Mouse (Mus musculus) adrenal gland, postnatal 14 days (tissue): ENCODE data around the gene Ppp2r5e. TPM values are rescaled to one million over a fixed set of nuclear protein-coding genes. Genes with fewer than 3 reads are reported as not detected.
"Not testable (repeated sequence)": the region's sequence is repeated elsewhere in the genome, so short reads cannot be mapped to it uniquely, and the experiment has no call there.

Source experiments
- DNase-seq: peaks from one replicate; pipeline ENCODE4 v3.0.0; 2021; ENCODE audit warnings: mixed read lengths
- total RNA-seq: library from RNA; stranded (reverse); gene quantifications from 2 replicates; pipeline ENCODE4 v1.2.3, GENCODE M21; 2021

Gene Ppp2r5e
- total RNA-seq, 1 experiment from 2014 or later, result 47.5 TPM

- no peak for DNase-seq
Measured at GRCm38 (mm10) chr12:75486568-75487286, 109.3 kb downstream of the Ppp2r5e start.

- no peak for DNase-seq
Measured at GRCm38 (mm10) chr12:75482781-75483180, 113.3 kb downstream of the Ppp2r5e start.

- no peak for DNase-seq
Measured at GRCm38 (mm10) chr12:75482015-75482414, 114.0 kb downstream of the Ppp2r5e start.

GRCm38 (mm10) chr12:75480031-75480430 is 116.0 kb downstream of the Ppp2r5e start:
- DNase-seq, result no peak

- DNase-seq, result no peak
Measured at GRCm38 (mm10) chr12:75479375-75479898, 116.6 kb downstream of the Ppp2r5e start.

GRCm38 (mm10) chr12:75478596-75478995 is 117.4 kb downstream of the Ppp2r5e start:
- DNase-seq, result no peak

- DNase-seq, result peak; percentile 27
Measured at GRCm38 (mm10) chr12:75478117-75478516, 117.9 kb downstream of the Ppp2r5e start.

- DNase-seq, result no peak
Measured at GRCm38 (mm10) chr12:75473021-75473420, 123.0 kb downstream of the Ppp2r5e start.

GRCm38 (mm10) chr12:75472107-75472506 is 123.9 kb downstream of the Ppp2r5e start:
- no peak for DNase-seq

- no peak for DNase-seq
Measured at GRCm38 (mm10) chr12:75467814-75468213, 128.2 kb downstream of the Ppp2r5e start.

- no peak for DNase-seq
Measured at GRCm38 (mm10) chr12:75467127-75467526, 128.9 kb downstream of the Ppp2r5e start.

GRCm38 (mm10) chr12:75466206-75466605 is 129.8 kb downstream of the Ppp2r5e start:
- DNase-seq, result no peak

GRCm38 (mm10) chr12:75464016-75464769 is 131.9 kb downstream of the Ppp2r5e start:
- DNase-seq, result peak; percentile 62

GRCm38 (mm10) chr12:75460561-75460960 is 135.5 kb downstream of the Ppp2r5e start:
- DNase-seq, result no peak

- peak; percentile 57 for DNase-seq
Measured at GRCm38 (mm10) chr12:75459656-75460055, 136.4 kb downstream of the Ppp2r5e start.

GRCm38 (mm10) chr12:75453441-75453840 is 142.6 kb downstream of the Ppp2r5e start:
- DNase-seq, result no peak

GRCm38 (mm10) chr12:75453027-75453426 is 143.0 kb downstream of the Ppp2r5e start:
- DNase-seq, result peak; percentile 59

GRCm38 (mm10) chr12:75450592-75450991 is 145.5 kb downstream of the Ppp2r5e start:
- no peak for DNase-seq

- DNase-seq, result no peak
Measured at GRCm38 (mm10) chr12:75450011-75450410, 146.0 kb downstream of the Ppp2r5e start.

- no peak for DNase-seq
Measured at GRCm38 (mm10) chr12:75449475-75449966, 146.5 kb downstream of the Ppp2r5e start.

- DNase-seq, result peak; percentile 32
Measured at GRCm38 (mm10) chr12:75448921-75449320, 147.1 kb downstream of the Ppp2r5e start.

- no peak for DNase-seq
Measured at GRCm38 (mm10) chr12:75446245-75446644, 149.8 kb downstream of the Ppp2r5e start.

- DNase-seq, result not testable (repeated sequence)
Measured at GRCm38 (mm10) chr12:75432400-75432799, 163.6 kb downstream of the Ppp2r5e start.
